Mouse (Mus musculus) stomach, embryonic 15.5 days (tissue): ENCODE measurements around the gene Gbp2b. TPM values are rescaled to one million over a fixed set of nuclear protein-coding genes. Genes with fewer than 3 reads are reported as not detected.
A peak's percentile ranks its signal among the peaks of the same experiment; 100 is the strongest.

Experiments
- ATAC-seq: fragments of 200-750 bp; cut with Nextera tagmentation; 2 replicates; pipeline ENCODE4 v1.8.0; 2017; ENCODE audit warnings: low read depth, moderate number of reproducible peaks, moderate TSS enrichment; ENCODE audit not compliant: insufficient read depth, low FRiP score
- H3K27ac ChIP-seq: fragments of 300-500 bp; sonication (generic); 2 replicates; pipeline ENCODE4 v1.5.1; 2015; ENCODE audit warnings: mild to moderate bottlenecking, inconsistent platforms
- H3K27me3 ChIP-seq: fragments of 300-500 bp; sonication (generic); replicated peaks from 2 replicates; pipeline ENCODE4 v1.6.1; 2015; ENCODE audit warnings: inconsistent platforms
- H3K36me3 ChIP-seq: fragments of 300-500 bp; sonication (generic); 2 replicates; pipeline ENCODE4 v1.6.1; 2015; ENCODE audit warnings: inconsistent platforms
- H3K4me1 ChIP-seq: fragments of 300-500 bp; sonication (generic); 2 replicates; pipeline ENCODE4 v1.6.1; 2015; ENCODE audit warnings: inconsistent platforms
- H3K4me2 ChIP-seq: fragments of 300-500 bp; sonication (generic); 2 replicates; pipeline ENCODE4 v1.6.1; 2015; ENCODE audit warnings: mild to moderate bottlenecking, inconsistent platforms
- H3K4me3 ChIP-seq: fragments of 300-500 bp; sonication (generic); replicated peaks from 2 replicates; pipeline ENCODE4 v1.5.1; 2015; ENCODE audit warnings: inconsistent platforms
- H3K9ac ChIP-seq: fragments of 300-500 bp; sonication (generic); 2 replicates; pipeline ENCODE4 v1.6.1; 2015; ENCODE audit warnings: inconsistent platforms
- H3K9me3 ChIP-seq: fragments of 300-500 bp; sonication (generic); 2 replicates; pipeline ENCODE4 v1.6.1; 2016; ENCODE audit warnings: inconsistent platforms
- WGBS: fragments of 180-500 bp; shearing (Covaris S2); methylation state at CpG from one replicate; pipeline ENCODE4 v1.1.7; 2015; 5-methylcytosine and 5-hydroxymethylcytosine counted together
- polyA plus RNA-seq: library from polyadenylated mRNA; unstranded; fragments of >200 nt; fragmentation: Nextera tagmentation; extraction: Ambion mirVana; gene quantifications from 2 replicates; pipeline ENCODE4 v1.2.1, GENCODE M21; 2015

Gene Gbp2b
- polyA plus RNA-seq, 1 experiment from 2014 or later: 0.08 TPM

GRCm38 (mm10) chr3:142578342-142578741, 16.3 kb upstream of the Gbp2b start:
- H3K4me3 ChIP-seq: no peak overlapping the region
- no peaks in the 10 kb centered on the region for H3K9me3 ChIP-seq
- H3K4me1 ChIP-seq: no peaks in the 10 kb centered on the region
- no peak for ATAC-seq
- no peak overlapping the region for H3K27ac ChIP-seq
- H3K4me2 ChIP-seq: no peak overlapping the region
- H3K36me3 ChIP-seq: no peaks in the 10 kb centered on the region
- H3K27me3 ChIP-seq: no peaks in the 10 kb centered on the region
- H3K9ac ChIP-seq: no peak overlapping the region
- 90% methylated on average over 4 of the region's 4 CpGs for WGBS

DNA sequence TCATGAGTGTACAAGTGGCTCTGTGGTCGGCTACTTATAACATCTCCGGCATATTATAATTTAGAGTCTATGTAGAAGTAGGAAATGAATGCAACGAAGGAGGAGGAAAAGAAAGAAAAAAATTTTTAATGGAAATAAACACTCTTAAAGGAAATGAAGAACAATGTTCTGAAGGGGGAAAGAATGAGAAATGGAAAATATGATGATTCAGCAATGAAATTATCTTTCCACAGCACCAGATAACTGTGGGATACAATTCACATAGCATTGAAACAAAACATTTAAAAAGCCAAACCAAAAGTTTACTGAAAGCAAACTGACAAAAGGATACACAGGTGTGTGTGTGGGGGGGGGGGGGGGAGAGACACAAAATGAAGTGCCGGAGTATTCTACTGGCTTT, 11.6 kb upstream of the Gbp2b start:
- Histone ChIP-seq H3K4me3 (no peak overlapping the region), H3K27ac (no peak overlapping the region), H3K4me1 (no peaks in the 10 kb centered on the region), H3K9ac (no peak overlapping the region), H3K27me3 (no peaks in the 10 kb centered on the region), H3K9me3 (no peaks in the 10 kb centered on the region), H3K36me3 (no peaks in the 10 kb centered on the region), H3K4me2 (no peak overlapping the region)
- no peak for ATAC-seq
- WGBS: 80% methylated on average over 4 of the region's 4 CpGs

- no peak overlapping the region for H3K27ac ChIP-seq
- H3K4me3 ChIP-seq: no peak overlapping the region
- H3K4me1 ChIP-seq: no peaks in the 10 kb centered on the region
- H3K27me3 ChIP-seq: no peaks in the 10 kb centered on the region
- H3K9ac ChIP-seq: no peak overlapping the region
- no peak for ATAC-seq
- no peaks in the 10 kb centered on the region for H3K36me3 ChIP-seq
- no peaks in the 10 kb centered on the region for H3K9me3 ChIP-seq
- H3K4me2 ChIP-seq: no peak overlapping the region
Measured at GRCm38 (mm10) chr3:142587386-142587785, 7.3 kb upstream of the Gbp2b start.

DNA sequence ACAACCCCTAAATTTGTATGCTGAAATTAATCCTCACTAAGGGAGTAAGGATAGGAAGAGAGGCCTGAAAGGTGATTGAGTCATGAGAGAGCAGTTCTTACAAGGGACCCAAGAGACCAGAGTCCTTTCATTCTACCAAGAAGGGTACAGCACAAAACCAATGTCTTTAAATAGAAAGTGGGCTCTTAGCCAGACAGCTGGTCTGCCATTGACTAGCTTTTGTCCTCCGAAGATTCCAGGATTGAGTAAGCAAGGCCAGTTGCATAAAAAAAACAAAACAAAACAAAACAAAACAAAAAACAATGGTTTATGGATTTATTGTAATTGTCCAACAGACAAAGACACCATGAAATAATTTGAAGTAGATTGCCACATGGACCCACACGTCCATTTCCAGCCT, 5.8 kb upstream of the Gbp2b start:
- Histone ChIP-seq H3K36me3 (no peaks in the 10 kb centered on the region), H3K4me2 (no peak overlapping the region), H3K9me3 (no peaks in the 10 kb centered on the region), H3K9ac (no peak overlapping the region), H3K4me3 (no peak overlapping the region), H3K27me3 (no peaks in the 10 kb centered on the region), H3K4me1 (no peaks in the 10 kb centered on the region), H3K27ac (no peak overlapping the region)
- no peak for ATAC-seq
- 65% methylated on average over 2 of the region's 2 CpGs for WGBS

GRCm38 (mm10) chr3:142590431-142591067, 4.1 kb upstream of the Gbp2b start:
- H3K27me3 ChIP-seq: no peaks in the 10 kb centered on the region
- 84% methylated on average over 4 of the region's 4 CpGs for WGBS

GRCm38 (mm10) chr3:142597923-142598322, 3.3 kb downstream of the Gbp2b start:
- 74% methylated on average over 3 of the region's 3 CpGs for WGBS
- no peaks in the 10 kb centered on the region for H3K36me3 ChIP-seq
- no peak overlapping the region for H3K4me2 ChIP-seq
- no peak for ATAC-seq
- no peaks in the 10 kb centered on the region for H3K27me3 ChIP-seq
- no peaks in the 10 kb centered on the region for H3K9me3 ChIP-seq
- H3K4me1 ChIP-seq: no peaks in the 10 kb centered on the region
- no peak overlapping the region for H3K9ac ChIP-seq
- no peak overlapping the region for H3K4me3 ChIP-seq
- no peak overlapping the region for H3K27ac ChIP-seq

More at GRCm38 (mm10) chr3:142590431-142591067, 4.1 kb upstream of the Gbp2b start:
- H3K4me1 ChIP-seq: no peaks in the 10 kb centered on the region
- no peak overlapping the region for H3K9ac ChIP-seq
- no peak overlapping the region for H3K27ac ChIP-seq
- no peaks in the 10 kb centered on the region for H3K36me3 ChIP-seq
- ATAC-seq: no peak
- no peak overlapping the region for H3K4me3 ChIP-seq
- no peaks in the 10 kb centered on the region for H3K9me3 ChIP-seq
- no peak overlapping the region for H3K4me2 ChIP-seq

DNA sequence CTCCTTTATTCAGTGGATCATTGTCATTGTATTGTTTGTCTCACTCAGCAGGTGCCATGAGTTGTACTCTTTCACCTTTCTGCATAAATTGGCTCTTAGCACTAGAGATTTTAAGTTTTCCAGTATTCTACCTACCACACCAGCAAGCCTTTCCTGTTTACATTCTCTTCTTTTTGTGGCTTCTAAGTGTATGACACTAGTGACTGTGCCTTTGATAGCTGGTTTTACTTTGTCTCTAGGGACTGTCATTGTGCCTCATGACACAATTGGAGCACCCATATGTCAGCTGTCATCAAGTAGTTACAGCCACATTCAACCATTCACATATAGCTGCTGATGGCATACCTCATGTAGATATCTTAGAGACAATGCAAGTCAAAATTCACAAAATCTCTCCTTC, 7.0 kb downstream of the Gbp2b start:
- Histone ChIP-seq H3K27me3 (no peaks in the 10 kb centered on the region), H3K36me3 (no peaks in the 10 kb centered on the region), H3K9ac (no peak overlapping the region), H3K4me3 (no peak overlapping the region), H3K27ac (no peak overlapping the region), H3K9me3 (no peaks in the 10 kb centered on the region), H3K4me1 (no peaks in the 10 kb centered on the region), H3K4me2 (no peak overlapping the region)
- ATAC-seq: no peak

- Histone ChIP-seq H3K36me3 (no peaks in the 10 kb centered on the region), H3K27ac (no peak overlapping the region), H3K9me3 (no peaks in the 10 kb centered on the region), H3K4me1 (no peaks in the 10 kb centered on the region), H3K4me2 (no peak overlapping the region), H3K9ac (no peak overlapping the region), H3K27me3 (no peaks in the 10 kb centered on the region), H3K4me3 (no peak overlapping the region)
- 83% methylated on average over 3 of the region's 3 CpGs for WGBS
- ATAC-seq: no peak
Measured at GRCm38 (mm10) chr3:142618658-142619057, 24.0 kb downstream of the Gbp2b start.

DNA sequence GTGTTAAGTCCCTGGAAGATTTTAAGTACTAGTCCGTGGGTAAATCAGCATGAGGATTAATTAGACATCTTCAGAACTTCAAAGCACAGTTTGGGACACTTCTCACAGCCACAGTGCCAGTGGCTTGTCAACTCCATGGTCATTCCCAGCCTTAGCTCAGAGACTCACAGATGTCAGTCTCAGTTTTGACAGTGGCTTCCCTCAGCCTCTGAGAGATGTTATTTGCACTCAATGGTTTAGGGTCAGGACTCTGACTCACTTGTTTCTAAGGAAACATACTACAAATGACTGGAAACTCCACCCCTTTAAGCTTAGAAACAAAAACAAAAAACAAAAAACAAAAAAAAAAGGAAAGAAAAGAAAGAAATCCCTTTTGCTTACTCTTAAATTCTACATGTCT, 25.0 kb downstream of the Gbp2b start:
- ATAC-seq: no peak
- H3K4me1 ChIP-seq: no peaks in the 10 kb centered on the region
- 43% methylated on average over 1 of the region's 1 CpGs for WGBS

DNA sequence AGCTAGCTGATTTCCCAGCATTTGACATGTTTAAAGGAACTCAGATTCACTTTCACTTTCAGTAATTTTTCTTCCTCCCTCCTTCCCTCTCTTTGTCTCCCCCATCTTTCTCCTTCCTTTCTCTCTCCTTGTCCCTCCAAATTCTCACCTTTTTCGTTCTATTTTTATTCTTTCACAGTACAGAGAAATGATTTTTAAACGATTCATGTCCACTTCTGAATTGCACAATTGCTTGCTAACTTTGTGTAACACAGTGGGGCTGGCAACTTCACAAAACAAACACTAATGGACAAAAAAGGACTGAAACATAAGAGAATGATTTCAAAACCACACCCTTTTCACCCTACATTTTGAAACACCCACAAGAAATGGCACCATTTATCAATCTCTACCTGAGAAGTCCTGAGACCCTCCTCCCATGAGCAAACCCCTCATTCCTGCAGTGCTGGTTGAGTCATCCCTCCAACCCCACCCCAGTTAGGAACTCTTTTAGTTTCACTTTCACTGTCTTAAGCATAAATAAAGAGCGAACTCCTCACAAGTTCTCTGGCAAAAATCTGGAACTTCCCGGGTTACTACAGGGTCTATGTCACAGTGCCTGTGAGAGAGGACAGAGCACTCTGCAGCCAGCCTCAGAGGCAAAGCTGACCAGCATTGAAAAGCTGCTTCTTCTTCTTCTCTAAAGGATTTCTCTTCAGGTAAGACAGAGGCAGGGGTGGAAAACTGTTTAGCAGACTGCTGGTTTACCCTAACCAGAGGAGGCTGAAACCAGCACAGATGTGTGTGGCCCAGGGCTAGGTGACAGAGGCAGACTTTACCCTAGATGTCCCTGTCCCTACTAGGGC, 25.7 kb downstream of the Gbp2b start, which contains the start of gene Gbp2:
Gene Gbp2 (plus strand): TSS at position 492 of the 845 bp plus-strand sequence.
- no peaks in the 10 kb centered on the region for H3K4me1 ChIP-seq
- no peak within 1 kb of the TSS for H3K27ac ChIP-seq
- 0 out of 2 replicates have a peak, but pooled peaks have one; percentile 22 for ATAC-seq
- H3K9ac ChIP-seq: no peak within 1 kb of the TSS
- no peaks in the 10 kb centered on the region for H3K27me3 ChIP-seq
- no peaks in the 10 kb centered on the region for H3K36me3 ChIP-seq
- WGBS: 34% methylated on average over 4 of the region's 4 CpGs
- H3K4me3 ChIP-seq: peak within 1 kb of the TSS; percentile 28
- no peaks in the 10 kb centered on the region for H3K9me3 ChIP-seq
- peak within 1 kb of the TSS; percentile 45 for H3K4me2 ChIP-seq

More for the DNA sequence above, 25.0 kb downstream of the Gbp2b start:
- Histone ChIP-seq H3K4me2 (no peak overlapping the region), H3K4me3 (no peak overlapping the region), H3K27ac (no peak overlapping the region), H3K9me3 (no peaks in the 10 kb centered on the region), H3K27me3 (no peaks in the 10 kb centered on the region), H3K9ac (no peak overlapping the region), H3K36me3 (no peaks in the 10 kb centered on the region)

DNA sequence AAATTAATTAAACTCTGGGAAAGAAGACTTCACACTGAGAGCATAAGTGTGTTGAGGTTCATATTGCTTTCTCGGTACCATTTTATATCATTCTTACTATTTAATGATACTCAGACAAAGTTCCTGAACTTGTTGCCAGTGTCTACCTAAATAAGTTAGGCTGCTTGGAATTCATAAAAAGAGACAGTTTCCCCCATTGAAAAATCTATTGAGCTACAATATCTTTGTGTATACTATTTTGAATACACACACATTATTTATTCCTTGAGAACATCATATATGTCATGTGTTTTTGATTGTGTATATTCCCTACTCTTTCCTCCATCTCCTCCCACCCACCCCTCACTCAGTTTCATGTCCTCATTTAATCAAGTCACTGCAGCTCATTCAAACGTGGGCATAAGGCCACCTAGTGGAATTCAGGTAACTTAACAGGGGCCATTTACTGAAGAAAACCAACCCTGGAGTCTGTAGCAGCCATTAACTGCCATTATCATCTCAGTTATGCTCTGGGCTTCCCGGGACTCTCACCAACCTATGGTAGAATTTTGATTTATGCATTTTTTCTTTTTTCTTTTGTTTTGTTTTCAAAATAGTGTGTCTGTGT, 26.4 kb downstream of the Gbp2b start:
- Histone ChIP-seq H3K9ac (no peak overlapping the region), H3K27me3 (no peaks in the 10 kb centered on the region), H3K4me3 (peak overlapping the region; percentile 28; the same call in 1 of the 2 replicates), H3K4me1 (no peaks in the 10 kb centered on the region), H3K27ac (no peak overlapping the region), H3K9me3 (no peaks in the 10 kb centered on the region), H3K36me3 (no peaks in the 10 kb centered on the region), H3K4me2 (peak overlapping the region; percentile 45)
- WGBS: 47% methylated on average over 3 of the region's 3 CpGs
- no peak for ATAC-seq

DNA sequence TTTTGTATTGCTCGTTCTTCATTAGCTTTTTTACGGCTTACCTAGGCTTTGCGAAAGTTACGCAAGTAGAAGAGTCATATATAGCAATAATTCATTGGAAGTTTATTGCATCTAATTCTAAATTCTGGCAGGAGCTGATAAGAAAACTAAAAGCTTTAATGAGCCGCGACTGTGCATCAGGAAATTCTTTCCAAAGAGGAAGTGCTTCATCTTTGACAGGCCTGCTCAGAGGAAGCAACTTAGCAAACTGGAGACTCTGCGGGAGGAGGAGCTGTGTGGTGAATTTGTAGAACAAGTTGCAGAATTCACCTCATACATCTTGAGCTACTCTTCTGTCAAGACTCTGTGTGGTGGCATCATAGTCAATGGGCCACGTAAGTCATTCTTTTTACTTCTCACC, 35.7 kb downstream of the Gbp2b start:
- Histone ChIP-seq H3K4me2 (no peak overlapping the region), H3K4me3 (no peak overlapping the region), H3K9ac (no peak overlapping the region), H3K27me3 (no peaks in the 10 kb centered on the region), H3K36me3 (no peaks in the 10 kb centered on the region), H3K9me3 (no peaks in the 10 kb centered on the region), H3K4me1 (no peaks in the 10 kb centered on the region), H3K27ac (no peak overlapping the region)
- WGBS: 67% methylated on average over 8 of the region's 8 CpGs
- ATAC-seq: no peak
